Mouse (Mus musculus) hindbrain, embryonic 11.5 days (tissue): ENCODE results near the gene Zfp420. TPM values are rescaled to one million over a fixed set of nuclear protein-coding genes. Genes with fewer than 3 reads are reported as not detected.

Source experiments
- ATAC-seq: fragments of 200-750 bp; cut with Nextera tagmentation; 2 replicates; pipeline ENCODE4 v1.8.0; 2017; ENCODE audit warnings: mild to moderate bottlenecking, moderate TSS enrichment, moderate library complexity; ENCODE audit not compliant: low FRiP score
- DNase-seq: peaks from one replicate; pipeline ENCODE4 v3.0.0-alpha.2; 2015; ENCODE audit warnings: low spot score
- H3K27ac ChIP-seq: fragments of 300-500 bp; sonication (generic); 2 replicates; pipeline ENCODE4 v1.5.1; 2014; ENCODE audit warnings: mild to moderate bottlenecking, low read depth, low read length
- H3K27me3 ChIP-seq: fragments of 300-500 bp; sonication (generic); 2 replicates; pipeline ENCODE4 v1.6.1; 2014; ENCODE audit warnings: mild to moderate bottlenecking, low read length, moderate library complexity, mixed read lengths; ENCODE audit not compliant: control insufficient read depth, insufficient read depth
- H3K36me3 ChIP-seq: fragments of 300-500 bp; sonication (generic); 2 replicates; pipeline ENCODE4 v1.6.1; 2014; ENCODE audit warnings: mild to moderate bottlenecking, low read length, moderate library complexity, mixed read lengths; ENCODE audit not compliant: control insufficient read depth, insufficient read depth
- H3K4me1 ChIP-seq: fragments of 300-500 bp; sonication (generic); replicated peaks from 2 replicates; pipeline ENCODE4 v1.6.1; 2014; ENCODE audit warnings: low read length, mixed read lengths; ENCODE audit not compliant: control insufficient read depth, insufficient read depth
- H3K4me2 ChIP-seq: fragments of 300-500 bp; sonication (generic); replicated peaks from 2 replicates; pipeline ENCODE4 v1.6.1; 2014; ENCODE audit warnings: mild to moderate bottlenecking, low read depth, low read length
- H3K4me3 ChIP-seq: fragments of 300-500 bp; sonication (generic); 2 replicates; pipeline ENCODE4 v1.5.1; 2014; ENCODE audit warnings: low read depth, low read length
- H3K9ac ChIP-seq: fragments of 300-500 bp; sonication (generic); 2 replicates; pipeline ENCODE4 v1.6.1; 2014; ENCODE audit warnings: low read depth, low read length
- H3K9me3 ChIP-seq: fragments of 300-500 bp; sonication (generic); 2 replicates; pipeline ENCODE4 v1.6.1; 2016; ENCODE audit warnings: low read length; ENCODE audit not compliant: control insufficient read depth
- WGBS: fragments of 180-500 bp; shearing (Covaris S2); extraction: QIAGEN DNeasy Blood & Tissue Kit; methylation state at CpG from one replicate; pipeline ENCODE4 v1.1.7; 2014; 5-methylcytosine and 5-hydroxymethylcytosine counted together
- polyA plus RNA-seq: library from polyadenylated mRNA; unstranded; fragments of >200 nt; fragmentation: Nextera tagmentation; extraction: Ambion mirVana; gene quantifications from 2 replicates; pipeline ENCODE4 v1.2.1, GENCODE M21; 2014

Gene Zfp420
- polyA plus RNA-seq = 11.7 and 13.5 TPM in 2 replicates

GRCm38 (mm10) chr7:29859532-29860517 is at the start of gene Zfp420:
TSS of gene Zfp420 (plus strand) at chr7:29859979.
- peak within 1 kb of the TSS; percentile 60 for H3K9ac ChIP-seq
- peak within 1 kb of the TSS; percentile 54 for H3K4me2 ChIP-seq
- no peaks in the 10 kb centered on the region for H3K36me3 ChIP-seq
- DNase-seq = peak; percentile 86
- H3K4me1 ChIP-seq = no peaks in the 10 kb centered on the region; the same call in 1 of the 2 replicates
- 9% methylated on average over 31 of the region's 32 CpGs for WGBS
- H3K27ac ChIP-seq = 0 out of 2 replicates have a peak within 1 kb of the TSS, but pooled peaks have one; percentile 37
- no peaks in the 10 kb centered on the region for H3K27me3 ChIP-seq
- H3K9me3 ChIP-seq = no peaks in the 10 kb centered on the region
- ATAC-seq = peak; percentile 97
- H3K4me3 ChIP-seq = peak within 1 kb of the TSS; percentile 50

DNA sequence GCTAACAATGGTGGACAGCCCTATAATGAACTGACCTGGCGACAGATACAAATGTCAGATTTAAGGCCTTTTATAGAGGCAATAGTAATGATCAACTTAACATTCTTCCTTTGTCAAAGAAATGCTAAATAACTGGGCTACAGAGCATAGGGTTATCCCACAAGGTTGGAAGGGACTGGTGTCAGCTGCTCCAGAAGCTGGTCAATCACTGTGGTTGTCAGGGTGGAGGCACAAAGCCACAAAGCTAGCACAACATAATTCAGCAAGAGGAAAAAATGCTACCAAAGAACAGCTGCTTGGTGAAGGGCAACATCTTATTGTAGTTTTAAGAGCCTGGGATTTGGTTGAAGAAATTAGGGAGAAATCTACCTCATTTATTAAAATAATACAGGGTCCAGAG is 47.5 kb upstream of the Zfp420 start:
- WGBS = 91% methylated on average over 1 of the region's 1 CpGs
- no peak overlapping the region for H3K27ac ChIP-seq
- ATAC-seq (no peak), DNase-seq (no peak)
- H3K4me1 ChIP-seq = no peaks in the 10 kb centered on the region; the same call in 1 of the 2 replicates
- H3K4me2 ChIP-seq = no peak overlapping the region
- H3K9me3 ChIP-seq = no peaks in the 10 kb centered on the region
- no peaks in the 10 kb centered on the region for H3K27me3 ChIP-seq
- H3K9ac ChIP-seq = no peak overlapping the region
- H3K4me3 ChIP-seq = no peak overlapping the region
- no peaks in the 10 kb centered on the region for H3K36me3 ChIP-seq

DNA sequence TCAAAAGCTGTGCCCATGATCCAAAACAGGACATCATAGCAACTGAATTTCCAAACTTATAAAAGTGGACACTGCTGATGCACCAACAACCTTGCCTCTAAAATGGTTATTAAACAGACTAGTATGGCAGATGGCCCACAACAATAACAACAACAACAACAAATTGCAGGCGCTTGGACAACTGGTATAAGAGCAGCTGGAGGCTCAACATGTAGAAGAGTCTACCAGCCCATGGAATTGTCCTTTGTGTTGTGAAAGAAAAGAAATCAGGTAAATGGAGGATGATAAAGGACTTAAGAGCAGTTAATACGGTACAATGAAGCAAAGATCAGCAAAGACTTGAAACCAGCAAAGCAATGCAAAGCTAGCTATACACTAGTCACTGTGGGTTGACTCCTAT is 45.4 kb upstream of the Zfp420 start:
- Histone ChIP-seq H3K27me3 (no peaks in the 10 kb centered on the region), H3K27ac (no peak overlapping the region), H3K36me3 (no peaks in the 10 kb centered on the region), H3K9me3 (no peaks in the 10 kb centered on the region), H3K4me3 (no peak overlapping the region), H3K9ac (no peak overlapping the region), H3K4me1 (no peaks in the 10 kb centered on the region; the same call in none of the 2 replicates), H3K4me2 (no peak overlapping the region; the same call in 1 of the 2 replicates)
- 91% methylated on average over 2 of the region's 2 CpGs for WGBS
- no peak for DNase-seq
- ATAC-seq = no peak

DNA sequence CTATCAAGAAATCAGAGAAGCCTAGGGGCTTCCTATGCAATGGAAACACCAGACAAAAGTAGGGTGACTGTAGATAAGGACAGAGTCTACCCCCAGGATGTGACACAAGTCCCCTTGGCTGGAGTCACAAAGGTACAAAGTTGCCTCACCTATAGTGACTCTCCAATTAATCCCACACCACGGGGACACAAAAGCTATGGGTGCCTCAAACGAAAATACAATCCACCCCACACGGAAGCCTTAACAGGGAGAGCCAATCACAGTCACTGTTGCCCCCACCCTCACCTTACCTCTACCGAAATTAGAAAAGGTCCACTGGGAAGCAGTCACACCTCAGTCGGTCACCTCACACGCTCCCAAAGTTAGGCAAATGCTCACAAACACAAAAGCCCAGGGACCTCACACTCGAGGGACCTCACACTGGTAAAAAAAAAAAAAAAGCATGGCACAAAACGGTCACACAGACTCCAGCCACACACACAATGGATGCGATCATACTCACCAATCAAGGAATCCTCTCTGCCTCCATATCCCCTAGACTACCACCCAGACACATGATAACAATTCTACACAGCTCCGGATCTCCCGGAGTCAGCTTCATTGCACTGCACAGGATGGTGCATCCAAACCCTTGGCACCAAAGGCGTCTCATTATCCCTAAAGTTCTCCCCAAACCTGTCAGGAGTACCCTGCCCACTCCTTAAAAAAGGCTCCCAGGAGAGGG is 44.6 kb upstream of the Zfp420 start:
- Histone ChIP-seq H3K9me3 (no peaks in the 10 kb centered on the region), H3K9ac (peak overlapping the region; percentile 83), H3K4me1 (no peaks in the 10 kb centered on the region; the same call in none of the 2 replicates), H3K4me3 (peak overlapping the region; percentile 68), H3K4me2 (peak overlapping the region; percentile 71), H3K36me3 (no peaks in the 10 kb centered on the region), H3K27ac (peak overlapping the region; percentile 32; the same call in 1 of the 2 replicates), H3K27me3 (no peaks in the 10 kb centered on the region)
- DNase-seq (peak; percentile 11), ATAC-seq (peak; percentile 57)
- 6% methylated on average over 12 of the region's 12 CpGs for WGBS

DNA sequence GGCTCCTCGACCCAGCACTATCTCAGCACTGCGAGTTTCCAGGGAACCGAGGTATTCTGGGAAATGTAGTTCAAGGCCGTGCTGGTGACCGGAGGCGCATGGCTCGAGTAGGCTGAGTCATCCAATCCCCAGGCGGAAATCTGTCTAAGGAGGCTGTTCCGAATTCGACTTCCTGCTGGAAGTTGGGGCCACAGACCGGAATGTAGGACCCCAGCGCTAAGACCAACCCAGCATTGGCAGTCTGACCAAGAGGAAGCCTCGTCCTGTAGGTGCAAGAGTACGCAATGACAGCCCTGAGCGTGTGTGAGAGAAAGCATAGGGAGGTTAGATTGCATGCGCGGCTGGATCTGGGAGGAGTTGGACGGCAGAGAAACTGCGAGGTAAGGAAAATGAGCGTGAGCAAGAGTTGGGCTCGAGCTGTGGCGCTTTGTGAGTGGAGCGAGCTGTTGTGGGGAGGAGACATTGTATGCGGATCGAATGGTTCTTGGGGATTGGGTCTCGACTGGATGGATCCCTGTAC is 43.8 kb upstream of the Zfp420 start, which contains the start of gene Zfp790:
Gene Zfp790, plus strand, starts transcription at position 205 of the 520 bp plus-strand sequence.
- ATAC-seq (peak; percentile 95), DNase-seq (peak; percentile 92)
- WGBS = 0% methylated on average over 26 of the region's 26 CpGs
- peak within 1 kb of the TSS; percentile 71 for H3K4me2 ChIP-seq
- peak within 1 kb of the TSS; percentile 68 for H3K4me3 ChIP-seq
- peak within 1 kb of the TSS; percentile 83 for H3K9ac ChIP-seq
- H3K36me3 ChIP-seq = no peaks in the 10 kb centered on the region
- no peaks in the 10 kb centered on the region for H3K9me3 ChIP-seq
- peak within 1 kb of the TSS; percentile 32 for H3K27ac ChIP-seq
- no peaks in the 10 kb centered on the region for H3K27me3 ChIP-seq
- no peaks in the 10 kb centered on the region; the same call in none of the 2 replicates for H3K4me1 ChIP-seq

DNA sequence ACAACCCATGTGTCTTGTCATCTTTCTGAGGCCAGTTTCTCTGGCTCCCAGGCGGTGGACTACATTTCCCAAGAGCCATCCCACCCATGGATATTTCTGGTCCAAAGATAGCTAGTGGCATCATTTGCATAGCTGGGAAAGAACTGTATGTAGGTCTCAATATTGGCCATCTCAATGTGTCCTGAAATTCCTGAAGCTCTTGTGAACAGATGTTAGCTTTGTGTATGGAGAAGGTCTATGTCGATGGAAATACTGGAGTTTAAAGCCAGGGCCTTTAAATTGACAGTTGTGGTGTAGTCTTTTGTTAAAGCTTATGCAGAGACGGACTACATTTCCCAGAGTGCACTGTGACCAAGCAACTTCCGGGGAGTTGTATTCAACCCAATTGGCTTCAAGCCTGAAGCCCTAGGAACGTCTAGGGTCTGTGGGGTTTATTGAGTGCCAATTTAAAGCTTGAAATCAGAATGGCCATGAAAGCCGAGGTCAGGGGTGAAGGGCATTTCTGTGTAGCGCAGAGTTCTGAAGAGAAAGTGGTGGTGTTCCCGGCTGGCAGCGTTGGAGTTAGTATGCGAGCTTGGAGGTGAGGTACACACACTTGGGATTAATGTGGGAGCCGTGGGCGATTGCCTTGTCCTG is 41.0 kb upstream of the Zfp420 start:
- WGBS = 6% methylated on average over 12 of the region's 12 CpGs
- H3K27ac ChIP-seq = no peak overlapping the region
- no peaks in the 10 kb centered on the region for H3K36me3 ChIP-seq
- no peaks in the 10 kb centered on the region; the same call in none of the 2 replicates for H3K4me1 ChIP-seq
- H3K4me3 ChIP-seq = peak overlapping the region; percentile 54
- H3K4me2 ChIP-seq = peak overlapping the region; percentile 61
- ATAC-seq (peak; percentile 79), DNase-seq (peak; percentile 90)
- H3K27me3 ChIP-seq = no peaks in the 10 kb centered on the region
- H3K9ac ChIP-seq = peak overlapping the region; percentile 71
- H3K9me3 ChIP-seq = no peaks in the 10 kb centered on the region

DNA sequence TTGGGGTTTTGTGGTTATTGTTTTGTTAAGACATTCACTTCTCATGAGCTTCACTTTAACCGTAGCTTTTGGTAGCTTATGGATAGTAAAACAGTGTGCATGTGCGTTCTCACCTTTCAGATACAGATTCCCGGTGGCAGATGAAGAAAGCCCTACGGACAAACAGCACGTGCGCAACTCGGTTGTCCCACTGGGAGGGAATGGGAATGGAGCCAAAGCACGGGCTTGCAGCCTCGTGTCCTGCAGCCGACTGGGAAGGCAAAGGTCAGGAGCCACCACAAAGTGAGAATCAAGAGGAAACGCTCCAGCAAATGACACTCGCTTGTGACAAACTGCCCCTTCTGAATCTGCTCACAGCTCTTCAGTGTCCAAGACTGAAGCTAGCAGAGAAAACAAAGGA is 31.8 kb upstream of the Zfp420 start:
- Histone ChIP-seq H3K4me2 (no peak overlapping the region), H3K4me1 (no peaks in the 10 kb centered on the region), H3K4me3 (no peak overlapping the region), H3K27me3 (no peaks in the 10 kb centered on the region), H3K9ac (no peak overlapping the region), H3K9me3 (no peaks in the 10 kb centered on the region), H3K36me3 (peaks cover 18% of the 10 kb centered on the region), H3K27ac (no peak overlapping the region)
- DNase-seq (no peak), ATAC-seq (no peak)
- WGBS = 96% methylated on average over 12 of the region's 12 CpGs

GRCm38 (mm10) chr7:29829804-29830203 is 30.0 kb upstream of the Zfp420 start:
- Histone ChIP-seq H3K27ac (no peak overlapping the region), H3K4me1 (no peaks in the 10 kb centered on the region), H3K4me3 (no peak overlapping the region), H3K27me3 (no peaks in the 10 kb centered on the region), H3K4me2 (no peak overlapping the region), H3K9ac (no peak overlapping the region), H3K36me3 (peaks cover 18% of the 10 kb centered on the region), H3K9me3 (no peaks in the 10 kb centered on the region)
- no peak for ATAC-seq
- DNase-seq = no peak
- WGBS = 84% methylated on average over 12 of the region's 12 CpGs
